Mouse (Mus musculus): ENCODE data around the gene Rmdn3. TPM values are rescaled to one million over a fixed set of nuclear protein-coding genes. Genes with fewer than 3 reads are reported as not detected.
A peak's percentile ranks its signal among the peaks of the same experiment; 100 is the strongest.

The Rmdn3 gene
- polyA plus RNA-seq (2015; fragmentation: Nextera tagmentation; extraction: Ambion mirVana): 45.0 and 50.7 TPM in 2 replicates

DNA sequence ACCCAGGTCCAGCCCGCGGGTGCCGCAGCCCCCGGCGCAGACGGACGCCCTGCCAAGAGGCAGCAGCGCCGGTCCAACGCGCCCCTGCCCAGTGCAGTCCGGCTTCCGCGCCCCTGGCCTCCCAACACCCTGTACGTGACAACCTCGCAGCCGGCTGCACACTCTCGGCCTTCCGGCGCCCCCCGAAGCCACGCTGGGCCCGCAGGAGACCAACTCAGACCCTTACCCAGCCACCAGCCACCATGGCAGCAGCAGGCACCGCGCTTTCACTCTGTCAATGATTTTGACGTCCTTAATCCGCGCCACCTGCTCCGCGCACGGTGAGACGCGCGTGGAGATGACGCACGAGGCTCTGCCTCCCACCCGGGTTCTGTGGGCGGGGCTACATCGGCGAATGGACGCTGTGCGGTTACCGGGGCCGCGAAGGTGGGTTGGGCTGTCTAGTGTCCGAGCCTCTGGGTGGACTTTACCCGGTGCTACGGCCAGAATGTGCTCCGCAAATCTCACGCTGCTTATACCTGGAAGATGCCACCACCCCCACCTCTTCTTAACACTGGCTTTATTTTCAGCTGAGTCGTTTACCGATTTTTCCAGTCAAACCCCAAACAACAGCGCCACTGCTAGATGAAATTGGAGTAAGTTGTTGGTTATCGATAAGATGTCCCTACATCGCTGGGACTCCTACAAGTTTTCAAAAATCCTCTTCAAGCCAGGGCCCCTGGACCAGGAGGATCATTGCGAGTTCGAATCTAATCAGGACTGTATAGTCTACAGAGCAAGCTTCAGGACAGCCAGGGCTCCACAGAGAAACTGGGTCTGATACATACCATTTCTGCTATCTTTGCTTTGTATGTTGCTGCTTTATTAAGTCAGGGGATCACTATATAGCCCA lies at the start of gene Rmdn3:
Gene Rmdn3 (minus strand): TSS at position 354 of the 892 bp plus-strand sequence.
- Histone ChIP-seq H3K9me3 (replicated peaks) (no peaks in the 10 kb centered on the region), H3K27me3 (peaks cover 4% of the 10 kb centered on the region; the same call in 1 of the 2 replicates), H3K36me3 (replicated peaks) (peaks cover 29% of the 10 kb centered on the region), H3K27ac (replicated peaks) (peak within 1 kb of the TSS; percentile 98), H3K4me3 (replicated peaks) (peak within 1 kb of the TSS; percentile 99), H3K4me1 (replicated peaks) (peaks cover 48% of the 10 kb centered on the region), H3K4me2 (peak within 1 kb of the TSS; percentile 78), H3K9ac (peak within 1 kb of the TSS; percentile 92)
- ATAC-seq (ENCODE audit: insufficient read depth): peak; percentile 71
- 1% methylated on average over 57 of the region's 57 CpGs for WGBS (ENCODE audit: insufficient replicate concordance)

DNA sequence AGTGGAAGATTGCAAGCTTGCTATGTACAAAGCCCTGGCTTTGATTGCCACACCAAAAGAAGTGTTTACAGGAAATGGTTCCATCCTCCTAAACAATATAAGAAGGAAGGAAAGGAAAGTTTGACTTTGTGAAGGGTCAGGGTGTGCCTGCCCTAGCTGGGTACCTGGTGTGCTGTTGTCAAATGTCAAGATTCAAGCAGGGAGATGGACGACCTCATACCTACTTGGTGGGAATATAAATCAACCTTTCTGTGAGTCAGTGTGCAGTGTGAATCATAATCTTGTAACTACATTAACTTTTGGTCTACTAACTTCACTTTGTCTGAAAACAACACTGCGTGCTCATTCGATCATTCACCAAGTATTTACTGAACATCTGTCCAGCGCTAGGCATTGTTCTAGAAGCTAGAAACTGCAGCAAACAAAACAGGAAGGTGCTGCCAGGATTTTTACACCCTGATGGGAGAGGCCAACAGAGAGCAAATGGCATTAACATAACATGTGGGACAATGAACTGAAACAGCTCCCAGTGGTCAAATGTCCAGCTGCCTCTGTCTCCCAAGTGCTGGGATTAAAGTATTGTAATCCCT lies 47.1 kb upstream of the Rmdn3 start:
- H3K27ac ChIP-seq (replicated peaks): no peak overlapping the region
- WGBS (ENCODE audit: insufficient replicate concordance): 58% methylated on average over 4 of the region's 4 CpGs

DNA sequence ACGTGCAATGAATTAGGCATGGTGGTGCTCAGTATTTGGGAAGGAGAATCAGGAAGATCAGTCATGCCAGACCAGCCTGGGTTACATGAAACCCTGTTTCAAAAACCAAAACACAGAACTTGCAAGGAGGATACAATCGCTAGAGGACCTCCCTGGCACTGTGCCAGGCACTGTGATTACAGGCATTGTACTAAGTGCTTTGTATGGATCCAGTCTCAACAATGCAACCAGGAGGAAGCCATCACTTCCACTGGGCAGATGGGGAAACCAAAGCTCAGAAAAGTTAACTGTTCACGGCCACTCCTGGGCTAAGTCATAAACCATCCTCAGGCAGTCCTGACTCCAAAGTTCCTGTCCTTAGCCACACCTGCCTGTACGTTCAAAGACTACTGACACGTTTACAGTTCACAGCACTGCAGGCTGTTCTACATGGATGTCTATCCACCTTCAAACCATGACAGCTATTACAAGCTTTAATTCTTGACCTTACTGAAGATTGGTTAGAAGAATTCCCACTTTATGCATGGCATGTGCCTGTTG lies 46.1 kb upstream of the Rmdn3 start:
- Histone ChIP-seq H3K4me2 (no peak overlapping the region), H3K9ac (no peak overlapping the region), H3K27ac (replicated peaks) (no peak overlapping the region), H3K4me3 (replicated peaks) (no peak overlapping the region), H3K4me1 (replicated peaks) (peaks cover 15% of the 10 kb centered on the region), H3K27me3 (no peaks in the 10 kb centered on the region), H3K9me3 (replicated peaks) (no peaks in the 10 kb centered on the region), H3K36me3 (replicated peaks) (no peaks in the 10 kb centered on the region)
- WGBS (ENCODE audit: insufficient replicate concordance): 50% methylated on average over 5 of the region's 5 CpGs
- no peak for ATAC-seq (ENCODE audit: insufficient read depth)

More for the DNA sequence above, 47.1 kb upstream of the Rmdn3 start:
- Histone ChIP-seq H3K4me1 (replicated peaks) (peaks cover 16% of the 10 kb centered on the region), H3K27me3 (no peaks in the 10 kb centered on the region), H3K4me3 (replicated peaks) (no peak overlapping the region), H3K36me3 (replicated peaks) (no peaks in the 10 kb centered on the region), H3K9ac (no peak overlapping the region), H3K9me3 (replicated peaks) (no peaks in the 10 kb centered on the region), H3K4me2 (no peak overlapping the region)
- ATAC-seq (ENCODE audit: insufficient read depth): no peak

DNA sequence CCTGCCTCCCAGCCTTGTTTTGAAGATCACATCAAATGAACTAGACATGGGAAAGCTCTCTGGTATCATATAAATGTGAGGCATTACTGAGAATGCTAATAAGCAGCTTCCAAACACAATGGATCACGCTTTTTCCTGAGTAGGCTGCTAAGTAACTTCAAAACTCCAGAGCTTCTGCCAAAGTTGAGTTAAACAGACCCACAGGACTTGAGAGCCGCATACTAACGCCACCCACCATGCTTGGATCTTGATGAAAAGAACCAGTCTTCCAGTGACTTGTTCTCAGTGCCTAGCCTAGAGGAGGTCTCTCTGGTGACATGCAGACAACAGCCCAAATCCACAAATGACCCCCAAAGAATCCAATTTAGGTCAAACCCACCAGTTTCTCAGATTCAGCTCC lies 42.1 kb upstream of the Rmdn3 start:
- Histone ChIP-seq H3K27ac (replicated peaks) (no peak overlapping the region), H3K4me3 (replicated peaks) (no peak overlapping the region), H3K4me1 (replicated peaks) (peaks cover 13% of the 10 kb centered on the region; the same call in 1 of the 2 replicates), H3K27me3 (no peaks in the 10 kb centered on the region), H3K36me3 (replicated peaks) (no peaks in the 10 kb centered on the region), H3K9me3 (replicated peaks) (no peaks in the 10 kb centered on the region), H3K4me2 (no peak overlapping the region), H3K9ac (no peak overlapping the region)
- WGBS (ENCODE audit: insufficient replicate concordance): 78% methylated on average over 3 of the region's 3 CpGs
- no peak for ATAC-seq (ENCODE audit: insufficient read depth)

DNA sequence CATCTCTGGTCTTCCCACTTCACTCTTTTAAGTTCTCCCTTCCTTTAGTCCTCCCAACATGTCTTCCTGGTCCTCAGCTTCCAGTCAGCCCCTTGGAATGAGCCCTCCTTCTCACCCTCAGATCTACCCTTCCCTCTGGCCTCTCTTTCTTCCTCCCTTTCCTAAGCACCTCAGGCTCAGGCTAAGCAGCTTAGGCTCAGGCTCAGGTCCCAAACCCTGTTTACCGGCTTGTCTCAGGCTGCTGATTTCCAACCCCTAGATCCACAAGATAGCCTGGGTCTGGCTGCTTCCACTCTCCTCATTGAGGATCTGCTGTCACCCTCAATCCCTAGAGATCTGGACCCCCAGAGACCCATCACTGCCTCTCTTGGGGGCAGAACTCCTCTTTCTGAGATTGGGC lies 41.2 kb upstream of the Rmdn3 start:
- H3K36me3 ChIP-seq (replicated peaks): no peaks in the 10 kb centered on the region
- no peaks in the 10 kb centered on the region for H3K27me3 ChIP-seq
- H3K4me2 ChIP-seq: no peak overlapping the region
- H3K4me3 ChIP-seq (replicated peaks): no peak overlapping the region
- H3K27ac ChIP-seq (replicated peaks): no peak overlapping the region
- ATAC-seq (ENCODE audit: insufficient read depth): no peak
- no peaks in the 10 kb centered on the region for H3K9me3 ChIP-seq (replicated peaks)
- WGBS (ENCODE audit: insufficient replicate concordance): 57% methylated on average over 1 of the region's 1 CpGs
- peaks cover 10% of the 10 kb centered on the region; the same call in 1 of the 2 replicates for H3K4me1 ChIP-seq (replicated peaks)
- H3K9ac ChIP-seq: no peak overlapping the region

DNA sequence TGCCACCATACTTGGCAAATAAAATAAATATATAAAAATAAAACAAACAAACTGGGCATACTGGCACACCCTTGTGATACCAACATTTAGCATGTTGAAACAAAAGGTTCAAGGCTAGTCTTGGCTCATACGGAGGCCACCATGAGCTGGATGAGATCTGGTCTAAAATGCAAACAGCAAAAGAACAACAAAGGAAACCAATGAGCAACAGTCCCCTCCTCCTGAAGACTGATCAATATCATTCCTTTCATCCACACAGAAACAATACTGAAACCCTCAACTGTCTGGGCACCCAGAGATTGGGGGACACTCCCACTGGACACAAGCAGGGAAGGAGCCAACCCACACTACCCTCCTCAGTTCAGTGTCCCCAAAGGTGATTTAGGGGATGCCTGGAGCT lies 40.7 kb upstream of the Rmdn3 start:
- ATAC-seq (ENCODE audit: insufficient read depth): no peak
- no peak overlapping the region for H3K9ac ChIP-seq
- 70% methylated on average over 1 of the region's 1 CpGs for WGBS (ENCODE audit: insufficient replicate concordance)
- H3K27me3 ChIP-seq: no peaks in the 10 kb centered on the region
- no peaks in the 10 kb centered on the region for H3K36me3 ChIP-seq (replicated peaks)
- no peak overlapping the region for H3K4me3 ChIP-seq (replicated peaks)
- no peaks in the 10 kb centered on the region for H3K9me3 ChIP-seq (replicated peaks)
- H3K4me2 ChIP-seq: no peak overlapping the region
- no peak overlapping the region for H3K27ac ChIP-seq (replicated peaks)
- H3K4me1 ChIP-seq (replicated peaks): peaks cover 10% of the 10 kb centered on the region; the same call in 1 of the 2 replicates

DNA sequence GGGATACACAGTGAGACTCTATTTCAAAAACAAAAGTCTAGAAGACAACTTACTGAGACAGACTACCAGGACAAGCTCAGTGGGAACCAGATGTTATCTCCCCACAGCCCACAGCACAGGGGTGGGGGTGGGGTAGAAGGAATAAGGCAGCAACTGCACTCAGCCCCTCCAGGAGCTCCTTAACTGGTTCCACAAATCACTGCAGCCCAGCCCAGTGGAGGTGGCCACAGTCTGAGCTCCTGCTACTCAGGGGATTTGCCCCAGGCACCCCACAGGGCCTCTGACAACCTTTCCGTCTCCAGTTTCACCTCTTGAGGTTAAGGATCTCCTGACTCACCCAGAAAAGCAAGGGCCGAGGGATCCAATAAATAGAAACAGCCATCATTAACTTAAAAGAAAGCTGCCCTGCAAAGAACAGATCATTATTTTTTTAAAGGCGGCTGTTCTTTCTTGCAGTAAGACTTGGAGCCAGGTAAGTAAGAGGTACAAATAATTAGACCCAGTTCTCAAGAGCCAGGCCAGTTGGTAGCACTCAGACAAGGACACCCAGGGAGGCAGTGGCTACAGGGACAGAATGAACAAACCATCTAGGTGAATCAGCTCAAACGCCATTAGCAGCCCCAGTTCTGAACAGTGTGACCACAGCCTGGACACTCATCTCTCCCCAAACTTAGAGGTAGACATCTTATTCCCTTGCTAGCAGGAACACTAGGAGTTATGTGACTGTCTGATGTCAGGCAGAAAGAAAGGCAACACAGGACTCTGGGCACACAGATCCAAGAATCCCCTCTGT lies 39.7 kb upstream of the Rmdn3 start:
- Histone ChIP-seq H3K4me1 (replicated peaks) (peaks cover 10% of the 10 kb centered on the region; the same call in 1 of the 2 replicates), H3K27ac (replicated peaks) (no peak overlapping the region), H3K36me3 (replicated peaks) (no peaks in the 10 kb centered on the region), H3K9ac (no peak overlapping the region), H3K4me2 (no peak overlapping the region), H3K4me3 (replicated peaks) (no peak overlapping the region), H3K9me3 (replicated peaks) (no peaks in the 10 kb centered on the region), H3K27me3 (no peaks in the 10 kb centered on the region)
- 62% methylated on average over 4 of the region's 4 CpGs for WGBS (ENCODE audit: insufficient replicate concordance)
- ATAC-seq (ENCODE audit: insufficient read depth): no peak

DNA sequence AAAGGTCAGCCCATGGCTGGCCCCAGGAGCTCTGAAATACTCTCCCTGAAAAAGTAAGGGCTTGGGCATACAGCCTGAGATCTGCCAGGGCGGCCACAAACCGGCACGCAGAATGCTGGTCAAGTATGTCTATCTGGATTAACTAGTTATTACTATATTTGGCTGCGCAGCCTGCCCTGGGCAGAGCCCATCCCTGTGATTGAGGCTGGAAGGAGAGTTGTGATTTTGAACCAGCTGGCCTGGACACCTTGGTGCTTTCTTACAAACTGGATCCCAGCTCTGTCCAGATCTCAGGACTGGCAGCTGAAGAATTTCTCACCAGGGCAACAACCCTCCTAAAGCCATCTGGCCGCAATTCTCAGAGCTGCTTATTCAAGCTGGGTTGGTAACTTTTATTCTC lies 37.3 kb upstream of the Rmdn3 start:
- H3K27me3 ChIP-seq: no peaks in the 10 kb centered on the region
- no peaks in the 10 kb centered on the region for H3K9me3 ChIP-seq (replicated peaks)
- H3K36me3 ChIP-seq (replicated peaks): no peaks in the 10 kb centered on the region
- H3K4me2 ChIP-seq: no peak overlapping the region
- peaks cover 12% of the 10 kb centered on the region for H3K4me1 ChIP-seq (replicated peaks)
- H3K9ac ChIP-seq: no peak overlapping the region
- 68% methylated on average over 5 of the region's 5 CpGs for WGBS (ENCODE audit: insufficient replicate concordance)
- no peak overlapping the region for H3K27ac ChIP-seq (replicated peaks)
- no peak overlapping the region for H3K4me3 ChIP-seq (replicated peaks)
- no peak for ATAC-seq (ENCODE audit: insufficient read depth)

DNA sequence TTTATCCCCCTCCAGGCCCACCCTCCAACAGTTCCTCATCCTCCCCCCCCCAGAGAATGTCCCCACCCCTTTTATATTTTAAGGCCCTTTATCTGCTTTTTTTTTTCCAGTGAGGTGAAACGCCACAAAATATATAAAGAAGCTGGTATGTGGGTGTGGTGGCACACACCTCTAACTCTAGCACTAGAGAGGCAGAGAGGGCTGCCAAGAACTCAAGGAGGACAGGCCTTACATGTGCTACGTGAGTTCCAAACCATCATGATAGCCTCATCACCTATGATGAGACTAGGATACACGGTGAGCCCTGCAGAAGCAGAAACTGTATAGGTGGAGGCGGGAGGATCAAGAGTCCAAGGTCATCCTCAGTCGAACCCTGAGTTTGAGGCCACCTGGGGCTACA lies 34.1 kb upstream of the Rmdn3 start:
- Histone ChIP-seq H3K4me1 (replicated peaks) (peaks cover 8% of the 10 kb centered on the region), H3K36me3 (replicated peaks) (no peaks in the 10 kb centered on the region), H3K27me3 (no peaks in the 10 kb centered on the region), H3K27ac (replicated peaks) (no peak overlapping the region), H3K4me3 (replicated peaks) (no peak overlapping the region), H3K4me2 (no peak overlapping the region), H3K9me3 (replicated peaks) (no peaks in the 10 kb centered on the region), H3K9ac (no peak overlapping the region)
- no peak for ATAC-seq (ENCODE audit: insufficient read depth)
- 59% methylated on average over 5 of the region's 5 CpGs for WGBS (ENCODE audit: insufficient replicate concordance)

DNA sequence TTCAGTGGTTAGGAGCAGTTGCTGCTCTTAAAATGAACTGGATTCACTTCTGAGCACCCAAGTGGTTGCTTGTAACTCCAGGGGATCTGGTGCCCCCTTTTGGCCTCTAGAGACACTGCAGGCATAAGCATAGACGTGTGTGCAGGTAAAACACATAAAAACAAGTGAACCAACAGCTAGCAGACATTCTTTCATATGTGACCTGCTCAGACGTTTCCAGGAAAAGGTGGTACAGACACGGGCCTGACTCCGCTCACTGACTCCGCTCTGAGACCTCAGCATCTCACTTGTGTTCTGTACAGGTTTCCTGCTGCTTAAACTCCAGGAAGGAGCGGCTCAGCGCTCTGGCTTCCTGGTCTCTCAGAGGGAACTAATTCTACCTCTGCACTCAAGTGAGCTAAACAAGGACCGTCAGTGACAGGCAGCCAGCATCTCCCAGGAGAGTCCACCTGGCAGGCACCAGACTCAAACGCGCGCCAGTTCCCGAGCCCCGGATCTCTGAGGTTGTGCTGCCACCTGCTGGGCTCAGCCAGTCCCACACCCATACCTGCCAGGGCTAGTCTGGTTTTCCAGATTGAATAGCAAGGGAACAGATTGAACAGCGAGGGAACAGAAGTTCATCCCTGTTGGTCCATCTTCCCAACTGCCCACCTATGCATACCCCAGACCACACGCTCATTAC lies 32.3 kb upstream of the Rmdn3 start:
- peaks cover 8% of the 10 kb centered on the region for H3K4me1 ChIP-seq (replicated peaks)
- peak overlapping the region; percentile 87 for H3K4me2 ChIP-seq
- H3K27me3 ChIP-seq: no peaks in the 10 kb centered on the region
- peak; percentile 90 for ATAC-seq (ENCODE audit: insufficient read depth)
- H3K27ac ChIP-seq (replicated peaks): 0 out of 2 replicates have a peak overlapping the region, but pooled peaks have one; percentile 15
- peaks cover 10% of the 10 kb centered on the region for H3K36me3 ChIP-seq (replicated peaks)
- 5% methylated on average over 15 of the region's 15 CpGs for WGBS (ENCODE audit: insufficient replicate concordance)
- peak overlapping the region; percentile 49 for H3K9ac ChIP-seq
- H3K4me3 ChIP-seq (replicated peaks): peak overlapping the region; percentile 54
- H3K9me3 ChIP-seq (replicated peaks): no peaks in the 10 kb centered on the region
